Mouse (Mus musculus): Measurements from ENCODE around the gene Psmb11.
A peak's percentile ranks its signal among the peaks of the same experiment; 100 is the strongest.

DNA sequence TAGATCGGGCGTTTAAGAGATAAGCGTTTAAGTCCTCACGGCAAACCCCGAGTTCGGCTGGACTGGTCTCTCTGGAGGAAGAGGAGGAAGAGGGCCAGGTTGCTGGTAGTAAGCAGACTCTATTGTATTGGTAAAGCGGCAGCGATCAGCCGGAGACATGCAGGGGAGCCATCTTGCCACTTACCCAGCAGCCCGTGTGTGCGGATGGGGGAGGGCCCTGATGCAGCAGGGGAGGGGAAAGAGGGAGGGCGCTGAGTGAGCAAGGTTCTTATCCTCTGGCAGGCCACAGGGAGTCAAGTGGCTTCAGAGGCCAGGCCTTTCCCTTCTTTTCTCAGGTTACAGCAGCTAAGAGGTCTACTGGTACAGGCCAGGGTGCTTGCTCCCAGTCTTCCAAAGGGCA is 32.3 kb downstream of the Psmb11 start:
- TF ChIP-seq FOSL1 (IDR thresholded peaks at IDR 0.05; ENCODE audit: insufficient read depth, low read length, poor library complexity, severe bottlenecking) (no peak), CTCF (IDR thresholded peaks at IDR 0.05; ENCODE audit: control insufficient read depth, insufficient read depth, insufficient read length) (no peak), MAX (IDR thresholded peaks at IDR 0.05) (peak; percentile 49), USF1 (IDR thresholded peaks at IDR 0.05; ENCODE audit: low read depth) (no peak), CEBPB (IDR thresholded peaks at IDR 0.05; ENCODE audit: low read depth) (no peak)

Measured in C2C12 (cell line).